Mouse (Mus musculus) thymus, postnatal 0 days (tissue): ENCODE results near the gene Pitpnb. TPM values are rescaled to one million over a fixed set of nuclear protein-coding genes. Genes with fewer than 3 reads are reported as not detected.

Source experiments
- DNase-seq: peaks from one replicate; pipeline ENCODE4 v3.0.0-alpha.2; 2015; ENCODE audit warnings: low spot score
- polyA plus RNA-seq: library from polyadenylated mRNA; unstranded; fragments of >200 nt; fragmentation: Nextera tagmentation; extraction: Ambion mirVana; gene quantifications from 2 replicates; pipeline ENCODE4 v1.2.1, GENCODE M21; 2015

The Pitpnb gene
- polyA plus RNA-seq, 1 experiment from 2014 or later, result 89.5 TPM

- DNase-seq, result no peak
Observed at GRCm38 (mm10) chr5:111420896-111421295, 90.3 kb downstream of the Pitpnb start.

- no peak for DNase-seq
Observed at GRCm38 (mm10) chr5:111421424-111421823, 90.9 kb downstream of the Pitpnb start.

GRCm38 (mm10) chr5:111422058-111422800 lies 91.7 kb downstream of the Pitpnb start:
- no peak for DNase-seq

DNA sequence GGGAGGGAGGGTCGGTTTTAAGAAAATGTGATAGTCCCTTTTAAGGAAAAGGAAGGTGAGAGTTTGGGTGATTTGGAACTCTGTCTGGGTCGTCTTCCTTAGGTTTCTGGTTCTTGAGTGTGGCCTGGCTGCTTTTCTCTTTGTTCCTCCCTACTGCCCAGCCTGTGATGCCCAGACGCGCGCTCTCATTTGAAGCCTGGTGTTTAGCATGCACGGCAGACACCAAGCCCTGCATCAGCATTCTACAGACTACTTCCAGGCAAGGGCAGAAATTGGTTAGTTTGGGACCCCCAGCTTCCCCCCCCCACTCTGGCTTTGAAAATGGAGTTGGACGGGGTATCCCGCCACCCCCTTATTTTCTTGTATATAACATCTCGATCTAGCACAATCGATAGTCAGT lies 92.4 kb downstream of the Pitpnb start:
- DNase-seq, result no peak

GRCm38 (mm10) chr5:111423616-111424015 lies 93.1 kb downstream of the Pitpnb start:
- no peak for DNase-seq

GRCm38 (mm10) chr5:111425813-111426212 lies 95.2 kb downstream of the Pitpnb start:
- no peak for DNase-seq

- DNase-seq, result no peak
Observed at GRCm38 (mm10) chr5:111426249-111426648, 95.7 kb downstream of the Pitpnb start.

DNA sequence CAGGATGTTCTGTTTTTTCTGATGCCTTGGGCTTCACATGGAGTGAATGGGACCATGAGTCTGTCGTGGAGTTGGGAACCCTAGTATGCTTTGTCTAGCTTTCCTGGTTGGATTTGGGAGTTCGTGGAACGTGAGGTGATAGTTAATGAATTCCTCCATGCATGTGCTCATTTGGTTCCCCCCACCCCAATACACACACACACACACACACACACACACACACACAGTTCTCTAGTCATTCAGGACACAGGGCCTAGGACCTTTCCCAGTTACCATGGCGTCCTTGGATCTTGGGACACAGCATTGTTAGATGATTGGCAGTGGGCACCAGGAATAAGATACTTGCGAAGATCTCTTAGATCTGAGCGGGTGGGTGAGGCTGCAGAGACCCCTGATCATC lies 98.3 kb downstream of the Pitpnb start:
- no peak for DNase-seq

DNA sequence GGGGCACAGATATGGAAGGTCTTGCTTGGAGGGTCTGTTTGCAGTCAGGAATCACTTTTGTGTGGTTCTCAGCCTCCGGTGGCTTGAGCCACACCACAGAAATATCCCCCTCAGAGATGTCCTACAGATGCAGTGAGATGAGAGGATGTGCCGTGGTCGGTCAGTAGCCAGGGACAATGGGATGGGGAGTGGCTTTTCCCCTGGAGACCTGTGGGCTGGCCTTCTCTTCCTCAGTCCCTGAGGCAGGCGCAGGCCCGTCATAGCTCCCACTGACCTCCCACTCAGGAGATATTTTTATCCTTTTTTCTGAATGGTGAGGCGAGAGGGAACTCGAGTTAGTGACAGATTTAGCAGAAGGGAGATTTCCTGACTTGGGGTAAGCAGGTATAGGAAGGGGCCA lies 99.2 kb downstream of the Pitpnb start:
- no peak for DNase-seq

- DNase-seq, result no peak
Observed at GRCm38 (mm10) chr5:111431007-111431730, 100.6 kb downstream of the Pitpnb start.

DNA sequence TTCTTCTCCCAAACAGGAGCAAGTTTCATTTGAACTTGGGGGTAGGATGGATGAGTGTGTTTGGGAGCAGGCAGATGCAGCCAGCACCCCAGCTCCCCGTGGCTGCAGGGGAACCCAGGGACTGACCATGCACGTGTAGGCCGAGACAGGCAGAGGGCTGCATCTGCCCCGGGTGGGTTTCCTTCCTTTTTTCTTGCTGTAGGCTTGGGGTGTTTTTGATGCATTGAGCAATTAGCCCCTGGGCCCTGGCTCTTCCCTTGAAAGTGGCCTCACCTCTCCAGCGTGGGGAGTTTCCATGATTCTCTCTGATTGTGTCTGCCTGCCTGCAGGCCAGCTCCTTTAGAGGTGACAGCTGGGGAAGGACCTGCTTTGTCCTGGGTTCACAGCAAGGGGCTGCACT lies 102.3 kb downstream of the Pitpnb start:
- DNase-seq, result no peak

DNA sequence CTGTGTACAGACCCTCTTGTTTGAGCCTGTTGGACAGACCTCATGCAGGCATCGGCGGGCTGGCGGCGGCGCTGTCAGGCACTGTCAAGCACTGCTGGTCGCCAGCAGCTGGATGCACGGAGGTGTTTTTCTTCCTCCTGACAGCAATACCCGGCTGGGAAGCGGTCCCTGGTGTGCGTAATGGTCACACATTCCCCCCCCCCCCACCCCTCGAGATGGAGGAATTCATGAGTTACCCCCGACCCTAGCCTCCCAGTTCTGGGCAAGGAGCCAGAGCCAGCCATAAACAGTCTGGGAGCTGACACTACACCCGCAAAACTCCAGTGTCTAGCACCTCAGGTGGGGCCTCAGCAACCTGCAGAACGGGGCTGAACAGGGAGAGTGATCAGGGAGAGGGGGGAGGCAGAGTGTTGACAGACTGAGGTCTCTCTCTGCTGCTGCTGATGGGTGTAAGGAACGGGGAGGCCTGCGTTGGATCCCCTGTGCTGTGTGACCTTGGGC lies 103.8 kb downstream of the Pitpnb start:
- DNase-seq, result no peak

DNA sequence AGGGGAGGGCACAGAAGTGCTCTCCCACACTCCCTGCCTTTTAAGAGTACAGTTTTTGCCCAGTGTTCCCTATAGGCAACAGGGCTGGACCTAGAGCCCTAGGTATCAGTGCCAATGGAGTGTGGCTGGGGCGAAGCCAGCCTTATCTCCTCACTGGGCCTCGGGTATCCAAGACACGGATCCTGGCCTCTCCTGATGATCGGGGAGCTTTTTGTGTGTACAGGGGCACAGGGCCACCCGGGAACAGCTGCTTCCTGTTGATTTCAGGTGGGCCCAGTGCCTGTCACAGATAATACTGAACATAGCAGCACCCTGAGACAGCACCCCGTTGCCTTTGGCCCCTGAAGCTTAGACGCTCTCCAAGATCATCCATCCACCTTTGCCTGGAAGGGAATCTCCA lies 105.7 kb downstream of the Pitpnb start:
- DNase-seq, result no peak

GRCm38 (mm10) chr5:111437205-111437604 lies 106.6 kb downstream of the Pitpnb start:
- DNase-seq, result no peak

Other genes starting within 250 kb of the Pitpnb start
- 2.7 and 2.9 TPM in 2 replicates for gene Mn1, start 86.6 kb downstream of the Pitpnb start, polyA plus RNA-seq